Mouse (Mus musculus) cerebellum, adult 18-20 months (tissue): ENCODE results near the gene Elof1.

Source experiments
- DNase-seq, 2 experiments: peaks; one replicate each; pipeline ENCODE4 v3.0.0; 2021

Elof1 gene

GRCm38 (mm10) chr9:22135644-22136390, 18.8 kb upstream of the Elof1 start, which contains the start of gene Acp5:
Acp5 (minus strand) TSS chr9:22135711.
- no peak for DNase-seq

GRCm38 (mm10) chr9:22134988-22135643, 18.1 kb upstream of the Elof1 start:
- DNase-seq, result no peak

GRCm38 (mm10) chr9:22134246-22134890, 17.4 kb upstream of the Elof1 start:
- no peak for DNase-seq

- DNase-seq, result no peak
Measured at GRCm38 (mm10) chr9:22132220-22132619, 15.2 kb upstream of the Elof1 start.

GRCm38 (mm10) chr9:22131226-22131981, 14.4 kb upstream of the Elof1 start:
- DNase-seq, result no peak

- no peak for DNase-seq
Measured at GRCm38 (mm10) chr9:22125246-22126027, 8.5 kb upstream of the Elof1 start.

GRCm38 (mm10) chr9:22124169-22124568, 7.2 kb upstream of the Elof1 start:
- no peak for DNase-seq

- no peak for DNase-seq
Measured at GRCm38 (mm10) chr9:22123069-22123609, 6.2 kb upstream of the Elof1 start.

GRCm38 (mm10) chr9:22122005-22122404, 5.0 kb upstream of the Elof1 start:
- DNase-seq, result no peak

- no peak for DNase-seq
Measured at GRCm38 (mm10) chr9:22121545-22121944, 4.6 kb upstream of the Elof1 start.

GRCm38 (mm10) chr9:22119543-22119942, 2.6 kb upstream of the Elof1 start:
- DNase-seq, result no peak

- peak; percentile 69 to 75 for DNase-seq
Measured at GRCm38 (mm10) chr9:22117754-22118456, 933 bp upstream of the Elof1 start.

GRCm38 (mm10) chr9:22116086-22116485, 886 bp downstream of the Elof1 start:
- peak in 1 of 2 experiments; percentile 22 for DNase-seq

GRCm38 (mm10) chr9:22115635-22116034, 1.3 kb downstream of the Elof1 start:
- DNase-seq, result no peak

- DNase-seq, result no peak
Measured at GRCm38 (mm10) chr9:22108194-22108593, 8.8 kb downstream of the Elof1 start.

GRCm38 (mm10) chr9:22099922-22100321, 17.1 kb downstream of the Elof1 start:
- no peak for DNase-seq

- no peak for DNase-seq
Measured at GRCm38 (mm10) chr9:22098993-22099696, 17.8 kb downstream of the Elof1 start, which contains the start of gene Cnn1. Cnn1 (plus strand) TSS chr9:22099216.

- peak; percentile 90 to 92 for DNase-seq
Measured at GRCm38 (mm10) chr9:22095854-22096307, 21.1 kb downstream of the Elof1 start.

- DNase-seq, result no peak
Measured at GRCm38 (mm10) chr9:22092746-22093145, 24.2 kb downstream of the Elof1 start.

GRCm38 (mm10) chr9:22089986-22090385, 27.0 kb downstream of the Elof1 start:
- DNase-seq, result no peak
